Mouse (Mus musculus) olfactory bulb, adult 2 months (tissue): Measurements from ENCODE around the gene Smarcc2.

Source experiments
- CTCF ChIP-seq: fragments of 200-500 bp; IDR thresholded peaks from 2 replicates; pipeline ENCODE4 v1.5.1; 2012; ENCODE audit warnings: low read depth, mild to moderate bottlenecking, low read length, moderate library complexity; ENCODE audit not compliant: insufficient read depth
- POLR2A ChIP-seq: fragments of 200-500 bp; IDR thresholded peaks from 2 replicates; pipeline ENCODE4 v1.6.1; 2012; ENCODE audit warnings: mild to moderate bottlenecking, low read depth, low read length, moderate library complexity; ENCODE audit not compliant: insufficient read depth

GRCm38 (mm10) chr10:128515044-128515443 is 56.0 kb downstream of the Smarcc2 start:
- TF ChIP-seq POLR2A (no peak), CTCF (no peak)
